Mouse (Mus musculus) forelimb bud, embryonic 11.5 days (tissue): ENCODE results near the gene Mgll.

Experiments used
- DNase-seq: peaks from one replicate; pipeline ENCODE4 v3.0.0-alpha.2; 2012; ENCODE audit warnings: low read depth, low spot score

The Mgll gene

DNA sequence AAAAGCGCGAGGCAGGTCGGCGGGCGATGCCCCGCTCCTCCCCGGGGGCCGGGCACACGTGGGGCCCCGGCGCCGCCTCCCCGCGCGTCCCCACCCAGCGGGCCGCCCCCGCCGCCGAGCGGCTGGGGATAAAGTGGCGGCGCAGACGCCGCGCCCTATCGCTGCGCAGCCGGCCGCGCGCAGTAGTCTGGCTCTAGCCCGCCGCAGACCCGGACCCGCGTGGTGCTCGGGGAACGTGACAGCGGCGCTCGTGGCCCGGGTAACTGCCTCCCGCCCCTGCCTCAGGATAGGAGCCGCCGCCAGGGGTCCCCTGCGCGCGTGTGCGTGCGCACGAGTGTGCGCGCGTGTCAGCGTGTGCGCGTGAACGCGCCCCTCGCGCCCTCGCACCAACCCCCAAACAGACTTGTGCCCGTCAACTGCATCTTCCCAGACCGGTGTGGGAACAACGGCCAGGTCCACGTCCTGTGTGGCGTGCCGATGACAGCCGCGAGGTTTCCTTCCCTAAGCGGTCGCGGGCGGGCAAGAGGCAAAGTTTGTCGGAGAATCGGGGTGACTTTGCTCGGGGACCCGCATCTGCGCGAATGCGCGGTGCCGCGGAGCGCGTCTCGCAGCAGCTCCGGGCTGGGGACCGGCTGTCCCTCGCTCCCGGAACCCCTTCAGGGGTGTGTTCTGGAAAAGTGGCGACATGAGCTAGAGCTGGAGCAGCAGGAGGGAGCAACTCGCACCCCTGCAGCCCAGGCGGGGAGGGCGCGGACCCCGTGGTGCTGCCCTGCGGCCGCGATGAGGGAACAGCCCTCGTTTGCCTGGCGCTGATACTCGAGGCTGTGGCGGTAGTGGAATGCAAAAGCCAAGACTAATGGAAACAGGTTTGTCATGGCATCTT lies at the start of gene Mgll:
Gene Mgll (plus strand): TSS at position 100 of the 883 bp plus-strand sequence.
- DNase-seq: peak; percentile 25

DNA sequence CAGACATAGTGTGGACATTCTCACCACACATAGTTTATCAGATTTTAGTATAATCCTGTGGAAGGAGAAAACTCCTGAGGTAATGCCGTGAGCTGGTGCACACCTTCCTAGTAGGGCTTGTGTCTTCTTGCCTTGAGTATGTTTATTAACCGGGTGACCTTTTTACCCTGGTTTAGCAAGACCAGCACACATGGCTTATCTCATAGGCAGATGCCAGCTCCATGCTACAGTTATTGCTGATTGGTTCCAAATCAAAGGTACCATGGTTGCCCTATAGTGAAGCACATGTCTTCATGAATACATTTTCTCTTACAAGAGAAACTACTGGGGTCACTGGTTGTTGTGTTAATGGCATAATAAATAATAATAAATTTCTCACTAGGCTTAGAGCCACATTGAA lies 48.4 kb upstream of the Mgll start:
- DNase-seq: no peak

DNA sequence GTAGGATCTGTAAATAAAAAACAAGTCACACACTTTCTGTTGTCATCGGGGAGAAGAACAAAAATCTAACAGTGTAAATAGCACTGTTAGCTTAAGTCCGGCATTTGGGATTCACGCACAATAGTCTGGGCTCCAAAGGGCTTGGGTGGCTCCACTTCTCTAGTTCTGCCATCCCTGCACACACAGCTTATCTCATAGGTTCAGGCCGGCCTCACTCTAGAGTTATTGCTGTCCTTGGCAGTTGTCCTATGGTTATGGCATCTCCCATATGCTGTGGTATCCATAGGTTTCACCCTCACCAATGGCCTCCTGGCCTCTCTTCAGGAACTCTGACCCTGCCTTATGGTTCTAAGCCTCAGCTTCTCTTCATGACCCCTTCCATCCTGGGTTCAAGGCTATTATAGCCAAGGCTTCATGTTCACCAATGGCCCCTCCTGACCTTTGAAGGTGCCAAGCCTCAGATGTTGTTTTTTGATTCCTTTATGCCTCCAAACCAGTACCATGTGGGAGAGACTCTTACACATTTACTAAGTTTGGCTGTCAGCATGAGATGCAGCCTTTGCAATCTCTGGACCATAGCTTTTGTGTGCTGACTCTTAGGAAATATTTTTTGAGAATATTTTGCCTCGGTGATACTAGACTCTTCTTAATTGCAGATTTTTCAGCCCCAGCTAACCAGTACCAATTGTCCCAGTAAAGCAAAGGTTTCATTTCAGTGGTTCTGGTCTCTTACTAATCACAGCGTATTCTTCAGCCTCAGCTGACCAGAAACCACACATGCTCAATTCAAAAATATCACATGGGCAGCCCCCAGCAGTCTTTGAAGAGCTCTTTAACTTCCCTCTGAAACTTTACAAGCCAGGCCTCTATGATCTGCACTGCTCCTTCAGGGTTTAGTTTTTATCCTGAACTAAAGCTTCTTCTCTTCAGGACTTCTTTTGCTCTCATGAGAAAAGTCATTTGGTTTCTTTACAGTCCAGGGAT lies 47.2 kb upstream of the Mgll start:
- DNase-seq: no peak

DNA sequence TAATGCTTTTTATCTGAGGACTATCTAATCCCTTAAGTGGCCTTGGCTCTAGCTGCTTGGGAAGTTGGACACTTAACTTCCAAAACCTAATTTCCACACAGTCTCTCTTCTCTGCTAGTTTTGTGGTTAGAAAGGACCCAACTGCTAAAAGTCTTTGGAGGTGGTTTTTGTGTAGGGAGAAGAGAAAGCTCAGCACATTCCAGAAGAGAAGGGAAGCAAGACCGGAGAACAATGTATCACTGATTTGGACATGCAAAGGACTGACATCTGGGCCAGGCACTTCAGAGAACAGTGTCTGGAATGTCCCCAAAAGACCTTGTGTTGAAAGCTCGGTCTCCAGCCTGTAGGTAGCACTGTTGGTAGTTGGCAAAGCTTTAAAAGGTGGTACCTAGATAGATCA lies 46.5 kb upstream of the Mgll start:
- no peak for DNase-seq

DNA sequence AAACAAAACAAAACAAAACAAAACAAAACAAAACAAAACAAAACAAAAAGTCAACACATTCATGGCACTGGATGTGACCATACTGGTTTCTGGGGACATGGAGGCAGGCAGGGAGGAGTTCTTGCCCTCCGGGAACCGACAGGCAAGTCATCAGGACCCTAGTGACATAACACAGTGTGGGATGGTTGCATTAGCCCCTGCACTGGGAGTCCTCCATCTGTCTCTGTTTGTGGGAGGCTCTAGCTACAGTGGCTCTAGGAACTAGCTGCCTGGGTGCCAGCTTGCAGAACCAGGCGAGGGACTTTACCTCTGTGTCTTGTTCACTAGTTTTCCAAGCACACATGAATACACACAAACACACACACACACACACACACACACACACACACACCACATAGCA lies 43.2 kb upstream of the Mgll start:
- no peak for DNase-seq

DNA sequence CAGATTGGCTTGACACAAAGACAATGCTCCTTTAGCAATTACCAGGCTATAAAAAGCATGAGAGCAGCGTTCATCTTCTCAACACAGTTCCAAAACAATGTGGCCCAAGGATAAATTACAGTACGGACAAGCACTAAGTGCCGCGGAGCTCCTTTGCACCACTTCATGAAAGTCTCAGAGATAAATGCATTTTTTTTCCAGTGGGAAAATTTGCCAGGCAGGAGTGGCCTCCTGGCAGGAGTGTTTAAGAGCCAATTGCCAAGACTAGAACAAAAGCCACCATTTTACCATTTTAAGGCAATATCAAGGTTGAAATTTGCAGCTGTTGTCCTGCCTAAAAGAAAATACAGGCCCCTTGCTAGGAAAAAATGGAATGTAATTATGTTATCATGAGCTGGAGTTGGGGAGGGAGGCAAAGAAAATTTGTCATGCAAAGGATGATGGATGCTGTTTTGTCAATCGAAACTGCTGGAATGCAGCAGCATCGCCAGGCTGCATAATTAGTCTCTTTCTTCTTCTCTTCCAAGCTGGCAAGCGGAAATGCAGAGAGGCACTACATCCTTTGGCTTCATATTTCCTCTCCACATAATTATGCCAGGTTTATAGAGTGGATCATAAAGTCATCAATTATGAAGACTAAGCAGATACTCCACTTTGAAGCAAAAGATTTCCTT lies 40.7 kb upstream of the Mgll start:
- DNase-seq: no peak

DNA sequence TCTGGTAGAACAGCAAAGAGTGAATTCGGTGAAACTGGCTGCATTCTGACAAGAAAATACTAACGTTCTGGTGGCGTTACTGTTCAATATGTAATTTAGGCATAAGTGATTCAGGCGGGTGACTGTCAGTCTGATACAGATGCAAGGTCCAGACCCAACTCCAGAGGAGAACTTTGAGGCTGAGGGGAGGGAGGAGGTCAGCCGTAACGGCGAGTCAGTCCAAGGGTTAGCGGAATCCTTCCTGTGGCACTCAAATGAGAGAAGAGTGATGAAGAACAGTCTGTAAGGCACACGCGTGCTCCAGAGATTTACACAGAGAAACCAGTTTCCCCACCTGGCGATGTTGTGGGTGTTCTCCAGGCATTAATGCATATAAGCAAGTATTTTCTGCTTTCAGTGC lies 36.0 kb upstream of the Mgll start:
- no peak for DNase-seq

DNA sequence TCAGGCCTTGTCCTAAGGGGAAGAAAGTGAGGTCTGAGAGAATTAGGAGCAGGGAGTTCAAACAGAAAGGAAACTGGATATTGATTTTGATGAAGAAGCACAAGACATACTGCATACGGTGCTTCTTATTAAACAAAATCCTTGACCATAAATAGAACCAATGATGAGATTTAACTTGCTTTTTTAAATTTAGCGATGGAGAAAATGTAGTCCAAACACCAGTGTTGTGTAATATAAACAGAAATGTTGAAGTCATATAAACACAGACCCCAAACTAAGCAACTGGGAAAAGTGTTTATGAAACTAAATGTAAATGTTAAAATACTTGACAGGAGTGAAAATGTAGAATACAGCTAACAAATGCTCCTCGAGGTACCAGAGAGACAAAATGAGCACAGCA lies 35.5 kb upstream of the Mgll start:
- DNase-seq: no peak

DNA sequence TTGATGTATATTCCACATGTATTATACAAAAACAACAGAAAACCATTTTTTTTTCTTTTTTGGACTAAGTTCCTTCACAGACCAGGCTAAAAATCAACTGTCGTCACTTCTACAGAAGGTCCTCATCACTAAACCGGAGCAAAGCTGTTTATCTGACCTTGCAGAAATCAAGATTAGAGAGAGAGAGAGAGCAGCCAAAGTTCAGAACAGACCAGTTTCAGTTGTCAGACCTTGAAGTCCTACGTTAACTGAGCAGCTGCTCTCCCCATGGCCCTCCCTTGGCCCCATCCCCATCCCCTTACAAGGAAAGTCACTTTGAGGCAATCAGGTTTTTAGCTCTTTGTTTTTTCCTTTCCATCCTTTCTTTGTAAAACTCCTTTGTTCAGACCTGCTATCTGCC lies 34.0 kb upstream of the Mgll start:
- no peak for DNase-seq

DNA sequence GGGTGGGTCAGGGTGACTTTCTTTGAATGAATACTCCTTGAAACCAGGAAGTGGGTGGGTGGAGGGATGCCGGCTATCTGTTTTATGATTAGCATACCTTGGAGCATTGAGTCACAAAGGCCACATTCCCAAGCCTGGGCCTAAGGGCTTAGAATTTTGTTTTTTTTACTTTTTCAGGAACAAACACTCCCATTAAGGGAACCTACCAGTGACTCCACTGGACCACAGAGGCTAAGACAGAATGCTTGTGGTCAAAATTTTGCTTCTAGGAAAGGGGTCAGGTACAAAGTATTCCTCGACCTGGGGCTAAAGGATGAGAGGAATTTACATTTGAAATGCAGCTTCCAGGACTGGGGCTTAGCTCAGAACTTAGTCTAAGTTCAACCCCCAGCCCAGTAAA lies 32.9 kb upstream of the Mgll start:
- DNase-seq: no peak

DNA sequence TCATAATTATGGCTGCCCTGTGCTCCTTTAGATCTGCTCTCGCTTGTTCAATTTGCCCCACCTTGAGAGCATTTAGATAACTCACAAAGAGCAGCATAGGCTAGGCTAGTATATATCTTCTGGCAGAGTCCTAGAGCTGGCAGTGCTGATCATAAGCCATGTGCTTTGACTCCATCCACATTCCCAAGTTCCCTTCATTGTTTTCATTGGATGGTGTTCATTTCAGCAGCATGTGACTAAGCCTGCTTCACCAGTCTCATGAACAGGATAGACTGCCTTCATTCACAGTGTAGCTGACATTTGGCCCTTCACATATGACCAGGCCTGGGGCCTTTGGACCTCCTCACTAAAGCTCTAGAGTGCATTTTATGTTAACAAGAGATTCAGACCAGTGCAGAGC lies 21.3 kb upstream of the Mgll start:
- DNase-seq: no peak

DNA sequence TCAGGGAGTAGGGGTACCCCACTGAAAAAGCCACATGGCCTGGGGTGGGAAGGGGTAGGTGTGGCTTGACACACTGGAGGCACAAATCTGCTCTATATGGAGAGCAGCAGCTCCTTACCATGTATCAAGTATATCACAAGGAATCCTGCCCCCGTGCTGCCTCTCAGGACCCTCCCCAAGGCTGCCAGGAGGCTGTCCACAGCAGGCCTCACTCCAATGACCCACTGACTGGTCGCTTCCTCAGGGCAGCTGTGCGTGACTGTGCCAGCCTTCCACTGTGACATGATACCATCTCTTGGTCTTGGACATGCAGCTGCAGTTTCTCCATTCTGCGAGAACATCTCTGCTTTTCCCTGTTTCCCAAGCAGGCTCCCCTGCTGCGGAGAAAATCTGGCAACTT lies 20.5 kb upstream of the Mgll start:
- no peak for DNase-seq

DNA sequence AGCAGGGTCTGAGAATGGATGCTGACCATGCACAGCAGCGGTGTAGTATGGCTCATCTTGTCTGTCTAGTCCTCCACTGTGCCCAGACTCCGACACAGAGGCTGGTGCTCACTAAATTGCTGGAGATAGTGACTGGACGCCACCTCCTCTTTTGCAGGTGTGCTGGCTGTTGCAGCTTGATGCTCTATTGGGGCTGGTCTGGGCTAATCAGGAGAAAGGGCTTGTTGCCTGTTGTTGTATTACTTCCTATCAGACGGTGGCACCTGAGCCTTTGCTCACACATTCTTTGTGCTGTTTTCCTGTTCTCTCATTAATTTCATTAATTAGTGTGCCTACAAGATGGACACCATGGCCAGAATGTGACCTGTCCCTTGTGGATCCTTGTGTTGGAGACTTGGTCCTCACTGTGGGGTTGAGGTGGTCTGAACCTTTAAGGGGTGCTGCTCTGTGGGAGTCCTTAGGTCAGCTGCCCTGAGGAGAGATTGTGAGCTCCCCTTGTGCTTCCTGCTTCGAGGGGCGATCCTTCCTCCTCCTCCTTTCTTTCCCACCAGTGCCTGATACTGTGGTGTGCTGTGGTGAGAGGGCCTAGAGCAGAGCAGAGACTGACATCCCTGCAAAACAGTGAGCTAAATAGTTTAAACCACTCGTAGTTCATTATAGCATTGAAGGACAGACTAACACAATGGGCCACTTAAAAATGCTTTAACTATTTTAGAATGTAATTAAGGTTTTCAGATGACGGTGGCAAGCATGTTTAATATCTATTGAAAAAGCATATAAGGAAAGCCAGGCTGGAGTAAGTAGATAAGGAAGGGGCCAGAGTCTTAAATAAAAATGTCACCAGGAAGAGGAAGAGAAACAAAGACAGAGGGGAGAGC lies 15.6 kb upstream of the Mgll start:
- no peak for DNase-seq

DNA sequence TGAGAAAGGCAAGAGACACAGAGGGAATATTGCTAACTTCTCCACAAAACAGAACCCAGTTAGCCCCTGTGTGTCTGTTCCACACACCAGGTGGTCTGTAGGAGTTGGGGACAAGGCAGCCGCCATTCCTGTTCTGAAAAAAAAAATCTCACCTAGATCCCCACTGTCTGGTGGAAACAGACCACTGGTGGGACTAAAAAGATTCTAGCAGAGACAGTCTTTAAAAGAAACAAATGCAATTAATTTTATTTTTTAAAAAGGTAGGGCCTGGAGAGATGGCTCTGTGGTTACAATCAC lies 15.0 kb upstream of the Mgll start:
- no peak for DNase-seq

DNA sequence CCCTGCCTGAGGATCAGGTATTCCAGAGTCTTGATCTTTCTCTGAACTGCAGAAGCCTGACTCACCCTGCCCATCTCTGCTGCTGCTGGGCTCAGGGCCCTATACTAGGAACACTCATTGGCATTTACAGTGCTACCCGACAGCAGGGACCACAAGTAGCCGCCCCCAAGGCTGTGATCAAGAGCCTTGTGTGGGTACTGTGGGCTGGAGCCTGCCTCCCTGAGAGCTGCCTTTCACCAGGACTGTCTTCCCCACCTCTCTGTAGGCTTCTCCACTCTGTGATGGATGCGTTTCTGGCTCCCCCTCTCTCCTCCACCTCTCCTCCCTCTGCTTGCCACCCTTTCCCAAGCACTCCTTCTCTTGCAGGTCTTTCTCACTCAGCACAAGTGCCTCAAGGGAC lies 12.9 kb upstream of the Mgll start:
- no peak for DNase-seq

DNA sequence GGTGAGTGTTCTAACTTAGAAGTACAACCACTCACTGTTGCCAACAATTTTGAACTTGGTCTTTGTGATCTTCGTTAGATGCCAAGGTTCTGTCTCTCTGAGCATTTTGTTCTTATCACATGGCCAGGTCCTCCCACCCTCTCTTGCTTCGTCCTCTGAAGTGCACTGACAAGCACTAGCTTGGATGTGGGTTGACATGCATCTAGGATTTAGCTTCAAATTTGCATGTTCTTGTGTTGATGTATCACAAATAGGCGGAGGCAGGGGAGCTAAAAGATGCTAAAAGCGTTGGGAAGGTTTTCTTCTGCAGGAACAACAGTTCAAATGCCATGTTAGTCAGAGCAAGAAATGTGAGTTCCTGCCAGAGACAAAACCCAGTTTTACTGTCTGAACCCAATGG lies 12.1 kb upstream of the Mgll start:
- no peak for DNase-seq

DNA sequence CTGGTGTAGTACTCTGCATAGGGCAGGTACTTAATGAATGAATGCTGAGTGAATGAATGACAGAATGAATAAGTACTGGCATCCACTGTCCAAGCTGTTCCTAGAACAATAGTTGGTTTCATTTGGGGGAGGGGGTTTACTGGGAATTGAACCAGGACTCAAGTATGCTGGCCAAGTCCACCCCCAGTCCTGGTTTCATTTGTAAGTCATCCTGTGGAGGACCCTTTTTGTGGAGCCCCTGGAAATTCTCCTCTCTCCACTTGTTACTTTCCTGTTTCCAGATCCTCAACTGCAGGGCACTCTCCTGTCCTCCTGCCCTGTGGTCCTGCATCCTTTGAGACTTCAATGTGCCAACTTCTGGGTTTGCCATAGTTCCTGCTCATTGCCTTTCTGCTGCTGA lies 10.9 kb upstream of the Mgll start:
- DNase-seq: no peak

DNA sequence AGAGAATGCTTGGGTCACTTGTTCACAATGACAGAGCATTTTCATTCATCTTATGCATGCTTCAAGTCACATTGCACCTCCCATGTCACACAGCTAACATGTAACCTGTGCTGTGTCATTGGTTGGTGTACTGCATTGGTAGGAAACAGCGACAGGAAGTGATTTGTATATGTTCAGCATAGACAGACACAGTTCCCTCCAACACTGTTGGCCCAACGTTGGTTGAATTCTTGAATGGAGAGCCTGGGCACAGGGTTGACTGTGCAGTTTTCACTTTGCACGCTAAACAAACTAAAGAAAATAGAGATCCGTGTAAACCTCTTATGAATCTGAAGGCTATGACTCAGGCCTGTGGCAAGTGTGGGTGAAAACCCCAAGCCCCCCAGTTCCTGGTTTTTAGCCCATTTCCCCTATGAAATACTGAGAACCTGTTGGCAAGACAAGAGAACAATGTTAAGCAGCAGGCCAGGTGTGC lies 10.0 kb upstream of the Mgll start:
- no peak for DNase-seq

DNA sequence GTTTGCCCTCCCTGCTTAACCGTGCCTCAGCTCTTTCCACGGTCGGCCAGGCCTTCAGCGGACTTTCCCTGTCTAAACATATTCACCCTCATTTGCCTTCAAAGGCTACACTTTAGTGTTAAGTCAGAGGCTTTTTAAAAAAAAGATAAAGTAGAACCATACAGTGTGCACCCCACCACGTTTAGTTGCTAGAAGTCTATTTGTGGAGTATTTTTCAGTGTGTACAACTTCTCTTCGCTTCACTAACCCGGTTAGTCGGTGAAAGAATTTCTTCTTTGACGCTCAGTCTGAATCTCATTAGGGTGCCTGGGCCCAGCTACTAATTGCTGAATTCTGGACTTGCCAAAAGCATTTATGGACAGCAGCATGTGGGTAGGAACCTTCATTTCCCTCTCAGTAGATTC lies 8.8 kb upstream of the Mgll start:
- DNase-seq: peak; percentile 21

DNA sequence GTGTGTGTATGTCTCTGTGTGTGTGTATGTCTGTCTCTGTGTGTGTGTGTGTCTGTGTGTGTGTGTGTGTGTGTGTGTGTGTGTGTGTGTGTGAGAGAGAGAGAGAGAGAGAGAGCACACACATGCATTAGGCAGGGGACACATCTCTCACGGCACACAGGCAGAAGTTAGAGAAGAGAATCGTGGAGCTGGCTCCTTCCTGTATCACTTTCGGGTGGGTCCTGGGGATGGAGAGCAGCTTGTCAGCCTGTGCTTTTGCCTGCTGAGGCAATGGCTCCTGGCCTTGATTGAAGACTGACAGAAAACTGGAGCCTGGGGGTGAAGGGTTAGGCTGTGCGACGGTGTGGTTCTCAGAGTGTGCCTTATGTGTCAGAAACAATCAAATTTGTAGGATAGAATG lies 8.2 kb upstream of the Mgll start:
- no peak for DNase-seq
